Comparison of ENCODE assay signal across 17 mouse cellular contexts in the genomic region with DNA sequence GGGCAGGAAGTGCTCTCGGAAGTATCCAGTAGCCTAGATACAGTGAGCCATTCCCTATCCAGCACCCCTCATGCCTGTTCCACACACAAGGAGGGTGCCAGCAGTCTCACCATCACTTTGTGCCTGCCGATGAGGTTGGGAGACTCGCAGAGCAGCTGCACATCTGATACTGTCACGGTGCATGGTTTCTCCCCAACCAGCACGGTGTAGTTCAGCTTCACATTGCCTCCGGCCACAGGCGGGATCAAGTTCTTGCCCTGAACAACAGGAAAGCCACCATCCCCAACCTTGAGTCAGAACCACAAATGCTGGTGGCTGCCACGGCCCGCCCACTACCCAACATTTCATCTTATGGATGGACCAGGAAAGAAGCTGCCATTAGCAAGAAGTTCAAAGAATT.
"Had no signal": no experiment of that assay in that cellular context is flagged by ENCODE, and none has a peak within 500 bp of the region (broad histone marks: within the 10 kb centered on the region; RNA-seq: fewer than 3 reads in every experiment).

No protein-coding gene starts in this region.

- H3K27me3 ChIP-seq: lung, embryonic 15.5 days; midbrain, embryonic 12.5 days; midbrain, embryonic 15.5 days; neural tube, embryonic 12.5 days; stomach, embryonic 15.5 days had no signal

- H3K36me3 ChIP-seq: lung, embryonic 15.5 days; stomach, embryonic 15.5 days had no signal

- H3K9ac ChIP-seq: liver, postnatal 0 days; lung, embryonic 15.5 days; midbrain, embryonic 12.5 days; midbrain, embryonic 15.5 days; neural tube, embryonic 12.5 days; stomach, embryonic 15.5 days had no signal

- ATAC-seq: liver, postnatal 0 days; lung, postnatal 0 days; midbrain, embryonic 15.5 days had no signal

- H3K4me3 ChIP-seq: lung, embryonic 15.5 days; megakaryocyte, embryonic 14.5 days; midbrain, embryonic 12.5 days; midbrain, embryonic 15.5 days; neural tube, embryonic 12.5 days; stomach, embryonic 15.5 days had no signal

- H3K4me1 ChIP-seq: lung, embryonic 15.5 days; midbrain, embryonic 12.5 days; stomach, embryonic 15.5 days had no signal

- H3K4me2 ChIP-seq: lung, embryonic 15.5 days; midbrain, embryonic 12.5 days; midbrain, embryonic 15.5 days; neural tube, embryonic 12.5 days; stomach, embryonic 15.5 days had no signal

- DNase-seq: liver, postnatal 0 days; lung, adult 2 months; lung, postnatal 14 days; lung, postnatal 36 days; right cerebral cortex, postnatal 14 days; thymus, adult 2 months; thymus, postnatal 25 days; thymus, postnatal 4 days had no signal

- H3K9me3 ChIP-seq: lung, embryonic 15.5 days; midbrain, embryonic 12.5 days; midbrain, embryonic 15.5 days; neural tube, embryonic 12.5 days; stomach, embryonic 15.5 days had no signal

- H3K27ac ChIP-seq: lung, embryonic 15.5 days; macrophage; midbrain, embryonic 12.5 days; midbrain, embryonic 15.5 days; neural tube, embryonic 12.5 days; stomach, embryonic 15.5 days; stomach, postnatal 0 days had no signal
